ENCODE assay signal across 30 mouse cellular contexts in genomic region chr14:46562016-46562415, GRCm38 (mm10).
DNase-seq lines count a peak whose midpoint lies in the region; ATAC-seq lines count a peak whose summit lies in the region.
"Had no signal": no experiment of that assay in that cellular context is flagged by ENCODE, and none has a peak within 500 bp of the region (broad histone marks: within the 10 kb centered on the region; RNA-seq: fewer than 3 reads in every experiment).

No protein-coding gene starts in this region.

- no peaks in the 10 kb centered on the region for H3K36me3 ChIP-seq in kidney, embryonic 16.5 days (ENCODE audit: insufficient read depth, low read length)
- H3K36me3 ChIP-seq in hindbrain, embryonic 13.5 days = no peaks in the 10 kb centered on the region
- no peaks in the 10 kb centered on the region for H3K36me3 ChIP-seq in heart, embryonic 11.5 days (ENCODE audit: control insufficient read depth, insufficient read depth, low read length)
- H3K36me3 ChIP-seq: forebrain, embryonic 15.5 days; heart, embryonic 10.5 days; hindbrain, embryonic 15.5 days; neural tube, embryonic 15.5 days; stomach, embryonic 15.5 days had no signal

- H3K4me1 ChIP-seq in kidney, embryonic 16.5 days (ENCODE audit: insufficient read depth, low read length) = peaks cover 7% of the 10 kb centered on the region
- no peaks in the 10 kb centered on the region for H3K4me1 ChIP-seq in hindbrain, embryonic 13.5 days (replicated peaks)
- H3K4me1 ChIP-seq in heart, embryonic 11.5 days (ENCODE audit: control insufficient read depth, insufficient read depth, low read length) = no peaks in the 10 kb centered on the region
- H3K4me1 ChIP-seq: forebrain, embryonic 15.5 days; hindbrain, embryonic 15.5 days; neural tube, embryonic 15.5 days; stomach, embryonic 15.5 days had no signal

- no peak overlapping the region for H3K9ac ChIP-seq in kidney, embryonic 16.5 days (replicated peaks; ENCODE audit: low read length)
- H3K9ac ChIP-seq in hindbrain, embryonic 13.5 days = no peak overlapping the region
- H3K9ac ChIP-seq in heart, embryonic 11.5 days (ENCODE audit: low read depth, low read length) = no peak overlapping the region
- H3K9ac ChIP-seq: forebrain, embryonic 15.5 days; hindbrain, embryonic 15.5 days; liver, embryonic 14.5 days; neural tube, embryonic 15.5 days; stomach, embryonic 15.5 days had no signal

- H3K4me3 ChIP-seq in kidney, embryonic 16.5 days (ENCODE audit: low read length) = no peak overlapping the region
- H3K4me3 ChIP-seq in hindbrain, embryonic 13.5 days = no peak overlapping the region
- no peak overlapping the region for H3K4me3 ChIP-seq in heart, embryonic 11.5 days (ENCODE audit: low read depth, low read length)
- H3K4me3 ChIP-seq: forebrain, embryonic 15.5 days; heart, embryonic 10.5 days; hindbrain, embryonic 15.5 days; neural tube, embryonic 15.5 days; stomach, embryonic 15.5 days had no signal

- no peaks in the 10 kb centered on the region for H3K27me3 ChIP-seq in kidney, embryonic 16.5 days (ENCODE audit: insufficient read depth, low read length)
- H3K27me3 ChIP-seq in hindbrain, embryonic 13.5 days = no peaks in the 10 kb centered on the region
- H3K27me3 ChIP-seq in heart, embryonic 11.5 days (ENCODE audit: control insufficient read depth, insufficient read depth, low read length) = peaks cover 3% of the 10 kb centered on the region; the same call in 1 of the 2 replicates
- H3K27me3 ChIP-seq: forebrain, embryonic 15.5 days; hindbrain, embryonic 15.5 days; neural tube, embryonic 15.5 days; stomach, embryonic 15.5 days had no signal

- no peak overlapping the region for H3K4me2 ChIP-seq in kidney, embryonic 16.5 days (replicated peaks; ENCODE audit: low read depth, low read length)
- no peak overlapping the region for H3K4me2 ChIP-seq in hindbrain, embryonic 13.5 days
- H3K4me2 ChIP-seq in heart, embryonic 11.5 days = no peak overlapping the region
- H3K4me2 ChIP-seq: forebrain, embryonic 15.5 days; hindbrain, embryonic 15.5 days; neural tube, embryonic 15.5 days; stomach, embryonic 15.5 days had no signal

- H3K9me3 ChIP-seq in kidney, embryonic 16.5 days (ENCODE audit: low read length) = no peaks in the 10 kb centered on the region
- no peaks in the 10 kb centered on the region for H3K9me3 ChIP-seq in hindbrain, embryonic 13.5 days
- H3K9me3 ChIP-seq in heart, embryonic 11.5 days (replicated peaks; ENCODE audit: control insufficient read depth, low read length) = no peaks in the 10 kb centered on the region
- H3K9me3 ChIP-seq: forebrain, embryonic 15.5 days; heart, embryonic 10.5 days; hindbrain, embryonic 15.5 days; neural tube, embryonic 15.5 days; stomach, embryonic 15.5 days had no signal

- WGBS in kidney, embryonic 16.5 days = 79% methylated on average over 5 of the region's 5 CpGs
- 89% methylated on average over 5 of the region's 5 CpGs for WGBS in hindbrain, embryonic 13.5 days
- WGBS in heart, embryonic 11.5 days (ENCODE audit: insufficient replicate concordance) = 49% methylated on average over 5 of the region's 5 CpGs

- DNase-seq in kidney, postnatal 14 days = peak; percentile 6
- DNase-seq in 416B (ENCODE audit: low read depth) = peak; percentile 20
- peak; percentile 29 for DNase-seq in lung, postnatal 36 days
- DNase-seq: adrenal gland, adult 2 months; adrenal gland, postnatal 36 days; cerebellum, adult 18-20 months; cerebellum, postnatal 10 days; gastrocnemius, postnatal 25 days; heart, postnatal 4 days; kidney, adult 8-10 months; kidney, postnatal 10 days; liver; midbrain, embryonic 14.5 days; retina, postnatal 1 day; right cerebral cortex, postnatal 14 days; thymus, adult 18-20 months; thymus, postnatal 25 days had no signal

- no peak for ATAC-seq in kidney, embryonic 16.5 days (ENCODE audit: low FRiP score, low TSS enrichment)
- ATAC-seq in common myeloid progenitor, adult 5-6 weeks (replicated peaks; ENCODE audit: low read depth, poor library complexity, severe bottlenecking) = 0 out of 2 replicates have a peak, but pooled peaks have one; percentile 31
- ATAC-seq in hindbrain, embryonic 13.5 days (ENCODE audit: low FRiP score) = no peak
- no peak for ATAC-seq in heart, embryonic 11.5 days (replicated peaks; ENCODE audit: insufficient number of reproducible peaks, low FRiP score, low TSS enrichment)
- ATAC-seq: activated CD4-positive, CD25-positive, alpha-beta regulatory T cell, adult 4 months; CD4-positive, CD25-positive, alpha-beta regulatory T cell, adult 4 months; forebrain, embryonic 15.5 days; inflammation-experienced regulatory T-cells, adult 6 months had no signal

- H3K27ac ChIP-seq in kidney, embryonic 16.5 days (ENCODE audit: low read length) = no peak overlapping the region
- no peak overlapping the region for H3K27ac ChIP-seq in hindbrain, embryonic 13.5 days
- no peak overlapping the region for H3K27ac ChIP-seq in heart, embryonic 11.5 days (ENCODE audit: low read depth, low read length)
- H3K27ac ChIP-seq: forebrain, embryonic 15.5 days; heart, embryonic 10.5 days; hindbrain, embryonic 15.5 days; liver, embryonic 14.5 days; neural tube, embryonic 15.5 days; stomach, embryonic 15.5 days had no signal
